Mouse (Mus musculus): ENCODE measurements around the gene Prss35.

GRCm38 (mm10) chr9:86781426-86781825 is 38.0 kb downstream of the Prss35 start:
- TF ChIP-seq CTCF (IDR thresholded peaks at IDR 0.05; ENCODE audit: extremely low read depth, insufficient read depth, low read length) (no peak), POLR2A (IDR thresholded peaks at IDR 0.05; ENCODE audit: extremely low read depth, insufficient read depth, low read length) (no peak)
